Mouse (Mus musculus) MEL (cell line): Measurements from ENCODE around the gene Klhdc9. TPM values are rescaled to one million over a fixed set of nuclear protein-coding genes. Genes with fewer than 3 reads are reported as not detected.

ENCODE experiments used
- DNase-seq: peaks from one replicate; pipeline ENCODE4 v3.0.0; 2011; ENCODE audit warnings: low read depth, low spot score
- H3K27ac ChIP-seq: 2 replicates; pipeline ENCODE4 v1.5.1; 2012; ENCODE audit warnings: low read depth, mild to moderate bottlenecking, control low read depth, low read length, moderate library complexity; ENCODE audit not compliant: control insufficient read depth
- H3K27me3 ChIP-seq, 2 experiments: fragments of 150-350 bp in 1 of 2; sonication (generic) in 1 of 2; 2 replicates each; pipeline ENCODE4 v1.6.1; 2012; ENCODE audit warnings: low read length in 2 of 2, mild to moderate bottlenecking in 2 of 2, improper control_type of control experiment in 1 of 2, moderate library complexity in 1 of 2; ENCODE audit not compliant: insufficient read depth in 2 of 2, control insufficient read depth in 1 of 2
- H3K36me3 ChIP-seq, 2 experiments: 2 replicates each; pipeline ENCODE4 v1.6.1; 2012 to 2014; ENCODE audit warnings: low read length in 2 of 2, improper control_type of control experiment in 1 of 2, inconsistent platforms in 1 of 2, mild to moderate bottlenecking in 1 of 2; ENCODE audit not compliant: insufficient read depth in 2 of 2, control insufficient read depth in 1 of 2
- H3K4me1 ChIP-seq, 2 experiments: fragments of 150-350 bp in 1 of 2; sonication (generic) in 1 of 2; 2 replicates each; pipeline ENCODE4 v1.6.1; 2012; ENCODE audit warnings: low read length in 2 of 2, improper control_type of control experiment in 1 of 2, mild to moderate bottlenecking in 1 of 2; ENCODE audit not compliant: insufficient read depth in 2 of 2, control insufficient read depth in 1 of 2
- H3K4me3 ChIP-seq, 2 experiments: fragments of 150-350 bp in 1 of 2; sonication (generic) in 1 of 2; 2 replicates each; pipeline ENCODE4 v1.5.1; 2012; ENCODE audit warnings: low read depth in 2 of 2, low read length in 2 of 2, mild to moderate bottlenecking in 2 of 2, moderate library complexity in 2 of 2, control low read depth in 1 of 2, improper control_type of control experiment in 1 of 2; ENCODE audit not compliant: control insufficient read depth in 1 of 2, insufficient read depth in 1 of 2
- H3K79me2 ChIP-seq: 2 replicates; pipeline ENCODE4 v1.6.1; 2012; ENCODE audit warnings: mild to moderate bottlenecking, low read length, moderate library complexity; ENCODE audit not compliant: control insufficient read depth, poor library complexity, insufficient read depth
- H3K9ac ChIP-seq: 2 replicates; pipeline ENCODE4 v1.6.1; 2012; ENCODE audit warnings: low read depth, mild to moderate bottlenecking, control low read depth, low read length, moderate library complexity; ENCODE audit not compliant: control insufficient read depth, poor library complexity, severe bottlenecking
- H3K9me3 ChIP-seq: fragments of 150-350 bp; sonication (generic); replicated peaks from 2 replicates; pipeline ENCODE4 v1.6.1; 2012; ENCODE audit warnings: mild to moderate bottlenecking, low read length, improper control_type of control experiment, moderate library complexity; ENCODE audit not compliant: insufficient read depth
- CHD2 ChIP-seq: IDR thresholded peaks from 2 replicates; pipeline ENCODE4 v1.6.1; 2011; ENCODE audit warnings: low read length, improper control_type of control experiment
- ETS1 ChIP-seq: IDR thresholded peaks from 2 replicates; pipeline ENCODE4 v1.6.1; 2012; ENCODE audit warnings: low read depth, mild to moderate bottlenecking, inconsistent platforms, low read length, improper control_type of control experiment, moderate library complexity
- GATA1 ChIP-seq: IDR thresholded peaks from 2 replicates; pipeline ENCODE4 v1.6.1; 2011; ENCODE audit warnings: low read depth, low read length, improper control_type of control experiment
- JUND ChIP-seq: IDR thresholded peaks from 2 replicates; pipeline ENCODE4 v1.6.1; 2011; ENCODE audit warnings: low read depth, mild to moderate bottlenecking, improper control_type of control experiment, low read length
- MAFK ChIP-seq: IDR thresholded peaks from 2 replicates; pipeline ENCODE4 v1.6.1; 2011; ENCODE audit warnings: low read depth, mild to moderate bottlenecking, low read length, improper control_type of control experiment, borderline replicate concordance
- MXI1 ChIP-seq: IDR thresholded peaks from 2 replicates; pipeline ENCODE4 v1.6.1; 2011; ENCODE audit warnings: mild to moderate bottlenecking, low read depth, low read length, improper control_type of control experiment
- MYB ChIP-seq: IDR thresholded peaks from 2 replicates; pipeline ENCODE4 v1.6.1; 2011; ENCODE audit warnings: mild to moderate bottlenecking, low read depth, low read length, improper control_type of control experiment
- MYC ChIP-seq: IDR thresholded peaks from 2 replicates; pipeline ENCODE4 v1.6.1; 2011; ENCODE audit warnings: low read depth, mild to moderate bottlenecking, low read length, improper control_type of control experiment, moderate library complexity
- SIN3A ChIP-seq: IDR thresholded peaks from 2 replicates; pipeline ENCODE4 v1.6.1; 2012; ENCODE audit warnings: low read length, improper control_type of control experiment, inconsistent platforms
- UBTF ChIP-seq: IDR thresholded peaks from 2 replicates; pipeline ENCODE4 v1.6.1; 2012; ENCODE audit warnings: low read depth, mild to moderate bottlenecking, inconsistent platforms, low read length, improper control_type of control experiment, moderate library complexity, borderline replicate concordance; ENCODE audit not compliant: insufficient read depth
- polyA plus RNA-seq, 2 experiments: library from polyadenylated mRNA; stranded (reverse) in 1 of 2; unstranded in 1 of 2; fragments of >175 nt in 1 of 2; fragments of >200 nt in 1 of 2; gene quantifications; 2 replicates each; pipeline versions ENCODE4 v1.2.1 to v1.2.4; 2012; ENCODE audit warnings: low replicate concordance in 2 of 2, low read depth in 1 of 2; ENCODE audit not compliant: insufficient read length in 2 of 2, insufficient read depth in 1 of 2, missing spikeins in 1 of 2
- total RNA-seq: library from RNA; depleted of rRNA; stranded (reverse); fragments of 300-350 nt; gene quantifications from 2 replicates; pipeline ENCODE4 v1.2.3, GENCODE M21; 2012; rRNA removed

Gene Klhdc9
- 0.08 and 0.10 TPM in 2 replicates for total RNA-seq
- not detected for polyA plus RNA-seq

- no peak within 1 kb of the TSS for H3K4me3 ChIP-seq
- no peak within 1 kb of the TSS for H3K9ac ChIP-seq
- H3K9me3 ChIP-seq = no peaks in the 10 kb centered on the region
- peaks cover 2 to 9% of the 10 kb centered on the region in 2 experiments; a peak in 2 of 4 replicates for H3K36me3 ChIP-seq
- no peaks in the 10 kb centered on the region for H3K27me3 ChIP-seq
- no peaks in the 10 kb centered on the region for H3K79me2 ChIP-seq
- no peak for TF ChIP-seq MYC
- no peak for TF ChIP-seq SIN3A
- no peak for TF ChIP-seq GATA1
- DNase-seq = no peak
- H3K4me1 ChIP-seq = 0 out of 4 replicates have a peak, but pooled peaks cover 0 to 2% of the 10 kb centered on the region in 2 experiments
- H3K27ac ChIP-seq = no peak within 1 kb of the TSS
Measured at GRCm38 (mm10) chr1:171360656-171361055, at the start of gene Klhdc9. Gene Klhdc9, minus strand, starts transcription at chr1:171360798.

GRCm38 (mm10) chr1:171410231-171410630, 49.6 kb upstream of the Klhdc9 start:
- no peak overlapping the region for H3K4me3 ChIP-seq
- peaks cover 30% of the 10 kb centered on the region for H3K79me2 ChIP-seq
- peaks cover 0 to 12% of the 10 kb centered on the region in 2 experiments; a peak in 2 of 4 replicates for H3K36me3 ChIP-seq
- no peaks in the 10 kb centered on the region for H3K9me3 ChIP-seq
- DNase-seq = peak; percentile 41
- H3K27me3 ChIP-seq = no peaks in the 10 kb centered on the region
- H3K9ac ChIP-seq = no peak overlapping the region
- TF ChIP-seq JUND = no peak
- no peak for TF ChIP-seq SIN3A
- no peak for TF ChIP-seq MYB
- TF ChIP-seq UBTF = no peak
- TF ChIP-seq MAFK = no peak
- TF ChIP-seq MXI1 = no peak
- H3K4me1 ChIP-seq = 0 out of 4 replicates have a peak, but pooled peaks cover 0 to 6% of the 10 kb centered on the region in 2 experiments
- H3K27ac ChIP-seq = no peak overlapping the region

- Histone ChIP-seq H3K4me3 (no peak overlapping the region), H3K4me1 (no peaks in the 10 kb centered on the region), H3K27me3 (no peaks in the 10 kb centered on the region), H3K27ac (no peak overlapping the region), H3K36me3 (peaks cover 2 to 5% of the 10 kb centered on the region in 2 experiments; a peak in 2 of 4 replicates), H3K9me3 (no peaks in the 10 kb centered on the region), H3K79me2 (peaks cover 10% of the 10 kb centered on the region), H3K9ac (no peak overlapping the region)
- no peak for TF ChIP-seq ETS1
- no peak for TF ChIP-seq CHD2
- DNase-seq = no peak
Measured at GRCm38 (mm10) chr1:171407263-171407662, 46.7 kb upstream of the Klhdc9 start.
